Mouse (Mus musculus) kidney, adult 2 months (tissue): ENCODE data around the gene Casp3. TPM values are rescaled to one million over a fixed set of nuclear protein-coding genes. Genes with fewer than 3 reads are reported as not detected.

Experiments used
- DNase-seq: peaks from one replicate; pipeline ENCODE4 v3.0.0; 2021
- H3K27ac ChIP-seq: fragments of 200-500 bp; 2 replicates; pipeline ENCODE4 v1.5.1; 2012; ENCODE audit warnings: low read depth, low read length, control low read depth, inconsistent platforms; ENCODE audit not compliant: insufficient read depth
- H3K27me3 ChIP-seq: fragments of 200-500 bp; replicated peaks from 2 replicates; pipeline ENCODE4 v1.6.1; 2012; ENCODE audit warnings: mild to moderate bottlenecking, moderate library complexity, low read length, inconsistent platforms; ENCODE audit not compliant: control insufficient read depth, insufficient read depth
- H3K36me3 ChIP-seq: fragments of 200-500 bp; 2 replicates; pipeline ENCODE4 v1.6.1; 2012; ENCODE audit warnings: mild to moderate bottlenecking, moderate library complexity, low read length, inconsistent platforms; ENCODE audit not compliant: control insufficient read depth, insufficient read depth
- H3K4me1 ChIP-seq: fragments of 200-500 bp; 2 replicates; pipeline ENCODE4 v1.6.1; 2011; ENCODE audit warnings: low read length; ENCODE audit not compliant: control insufficient read depth, insufficient read depth
- H3K4me3 ChIP-seq: fragments of 200-500 bp; 2 replicates; pipeline ENCODE4 v1.5.1; 2011; ENCODE audit warnings: mild to moderate bottlenecking, low read depth, low read length, control low read depth; ENCODE audit not compliant: insufficient read depth
- CTCF ChIP-seq: fragments of 200-500 bp; conservative IDR thresholded peaks from 2 replicates; pipeline ENCODE4 v1.5.1; 2011; ENCODE audit warnings: low read depth, mild to moderate bottlenecking, control low read depth, low read length, moderate library complexity, mixed read lengths; ENCODE audit not compliant: insufficient read depth, insufficient read length
- POLR2A ChIP-seq: fragments of 200-500 bp; IDR thresholded peaks from one replicate; pipeline ENCODE4 v1.6.1; 2011; ENCODE audit warnings: low read depth, low read length, control low read depth
- WGBS: fragments of 180-500 bp; shearing (Covaris S2); methylation state at CpG from one replicate; pipeline ENCODE4 v1.1.7; 2018; 5-methylcytosine and 5-hydroxymethylcytosine counted together
- polyA plus RNA-seq: library from polyadenylated mRNA; depleted of rRNA; stranded (reverse); fragments of >200 nt; gene quantifications from 2 replicates; pipeline ENCODE4 v1.2.3, GENCODE M21; 2012

The Casp3 gene
- polyA plus RNA-seq, 1 experiment: 9.2 TPM

DNA sequence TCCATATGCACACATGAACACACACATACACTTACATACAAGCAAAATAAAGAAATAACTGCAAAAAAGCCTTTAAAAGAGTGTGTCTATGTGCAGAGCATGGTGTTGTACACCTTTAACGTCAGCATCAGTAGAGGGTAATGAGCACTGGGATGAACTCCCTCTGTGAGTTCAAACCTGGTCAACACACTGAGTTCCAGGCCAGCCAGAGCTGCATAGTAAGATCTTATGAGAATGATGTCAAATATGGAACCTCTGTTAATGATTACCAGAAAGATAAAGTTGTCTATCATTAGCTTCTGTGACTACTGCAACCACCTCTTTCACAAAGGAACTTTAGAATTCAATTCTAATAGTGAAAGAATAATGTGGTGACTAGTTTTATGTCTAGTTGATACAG lies 10.2 kb upstream of the Casp3 start:
- H3K27me3 ChIP-seq: no peaks in the 10 kb centered on the region
- no peak for TF ChIP-seq CTCF
- no peak for TF ChIP-seq POLR2A
- no peak overlapping the region for H3K4me3 ChIP-seq
- no peak overlapping the region for H3K27ac ChIP-seq
- H3K4me1 ChIP-seq: no peaks in the 10 kb centered on the region; the same call in 1 of the 2 replicates
- WGBS: 67% methylated on average over 1 of the region's 1 CpGs
- H3K36me3 ChIP-seq: no peaks in the 10 kb centered on the region; the same call in 1 of the 2 replicates
- DNase-seq: no peak

DNA sequence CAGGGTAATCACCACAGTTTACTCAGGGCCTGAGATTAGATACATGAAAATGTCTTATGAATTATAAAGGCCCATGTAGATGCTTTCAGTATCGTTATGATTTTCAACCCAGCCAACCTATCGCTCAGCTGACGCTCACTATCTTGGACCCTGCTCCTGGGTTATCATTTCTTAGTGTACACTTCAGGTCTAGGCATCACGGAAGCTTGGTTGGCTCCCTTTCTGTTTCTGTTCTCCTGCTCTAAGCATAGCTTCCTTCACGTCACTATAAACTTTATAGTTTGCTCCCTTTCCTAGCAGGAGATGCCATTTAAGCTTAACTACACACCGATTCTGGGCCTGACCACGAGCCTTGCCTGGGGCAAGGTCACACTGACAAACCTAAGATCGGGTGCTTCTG lies 5.5 kb upstream of the Casp3 start:
- H3K27ac ChIP-seq: no peak overlapping the region
- no peak overlapping the region for H3K4me3 ChIP-seq

DNA sequence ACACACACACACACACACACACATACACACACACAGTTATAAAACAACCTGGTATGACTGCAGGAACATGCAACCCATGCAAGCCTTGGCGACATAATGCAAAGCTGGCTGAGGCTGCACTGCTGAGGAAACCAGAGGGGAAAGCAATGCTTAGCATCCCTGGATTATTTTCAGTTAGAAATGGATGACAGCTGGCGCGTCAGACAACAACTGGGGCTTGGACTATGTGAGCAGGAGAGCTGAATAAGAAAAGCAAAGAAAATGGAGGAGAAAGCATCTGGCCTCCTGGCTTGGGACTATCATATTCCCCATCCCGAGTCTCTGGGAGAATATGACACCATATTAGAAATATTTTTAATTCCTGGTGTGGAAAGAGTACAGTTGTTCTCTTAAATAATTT lies 4.2 kb upstream of the Casp3 start:
- Histone ChIP-seq H3K4me3 (no peak overlapping the region), H3K27me3 (no peaks in the 10 kb centered on the region), H3K4me1 (peaks cover 17% of the 10 kb centered on the region), H3K36me3 (no peaks in the 10 kb centered on the region), H3K27ac (no peak overlapping the region)
- no peak for TF ChIP-seq CTCF
- no peak for TF ChIP-seq POLR2A
- peak; percentile 5 for DNase-seq
- WGBS: 46% methylated on average over 4 of the region's 4 CpGs

More for the DNA sequence above, 5.5 kb upstream of the Casp3 start:
- Histone ChIP-seq H3K27me3 (no peaks in the 10 kb centered on the region), H3K4me1 (peaks cover 15% of the 10 kb centered on the region), H3K36me3 (no peaks in the 10 kb centered on the region)
- DNase-seq: peak; percentile 12
- WGBS: 77% methylated on average over 8 of the region's 8 CpGs
- TF ChIP-seq POLR2A (no peak), CTCF (no peak)

- TF ChIP-seq CTCF (no peak), POLR2A (no peak)
- Histone ChIP-seq H3K36me3 (no peaks in the 10 kb centered on the region), H3K4me1 (peaks cover 17% of the 10 kb centered on the region), H3K27ac (no peak overlapping the region), H3K4me3 (no peak overlapping the region), H3K27me3 (no peaks in the 10 kb centered on the region)
- peak; percentile 55 for DNase-seq
- WGBS: 19% methylated on average over 4 of the region's 4 CpGs
Observed at GRCm38 (mm10) chr8:46613377-46613776, 3.7 kb upstream of the Casp3 start.

DNA sequence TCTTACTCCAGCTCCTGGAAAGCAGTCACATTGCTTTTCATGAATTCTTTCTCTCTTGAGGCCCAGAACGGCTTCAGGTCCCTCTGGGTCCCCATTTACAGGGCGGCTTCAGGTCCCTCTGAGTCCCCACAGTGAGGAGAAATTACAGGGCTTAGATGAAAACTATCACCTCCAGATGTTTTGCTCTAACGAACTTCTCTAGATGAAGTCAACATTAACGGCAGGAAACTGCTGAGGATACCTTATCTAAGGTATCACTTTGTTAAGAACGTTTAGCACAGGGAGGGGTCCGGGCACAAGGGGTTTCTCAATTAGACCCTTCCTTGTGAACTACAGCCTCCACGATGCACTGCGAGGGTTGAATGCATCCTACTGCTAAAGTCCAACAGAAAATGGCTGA lies 1.2 kb upstream of the Casp3 start:
- Histone ChIP-seq H3K4me1 (peaks cover 22% of the 10 kb centered on the region), H3K27ac (no peak overlapping the region), H3K36me3 (no peaks in the 10 kb centered on the region), H3K4me3 (no peak overlapping the region), H3K27me3 (no peaks in the 10 kb centered on the region)
- no peak for DNase-seq
- TF ChIP-seq CTCF (no peak), POLR2A (no peak)
- WGBS: 67% methylated on average over 8 of the region's 8 CpGs

GRCm38 (mm10) chr8:46617690-46618620 lies 864 bp downstream of the Casp3 start:
- Histone ChIP-seq H3K4me1 (peaks cover 20% of the 10 kb centered on the region), H3K27ac (peak overlapping the region; percentile 4; the same call in 1 of the 2 replicates), H3K27me3 (no peaks in the 10 kb centered on the region), H3K4me3 (peak overlapping the region; percentile 68), H3K36me3 (no peaks in the 10 kb centered on the region)
- 1% methylated on average over 38 of the region's 38 CpGs for WGBS
- no peak for DNase-seq
- TF ChIP-seq CTCF (no peak), POLR2A (no peak)

- peak; percentile 33 for DNase-seq
- 10% methylated on average over 10 of the region's 10 CpGs for WGBS
- Histone ChIP-seq H3K27me3 (no peaks in the 10 kb centered on the region), H3K4me1 (peaks cover 14% of the 10 kb centered on the region), H3K27ac (no peak overlapping the region), H3K4me3 (peak overlapping the region; percentile 68), H3K36me3 (no peaks in the 10 kb centered on the region)
- TF ChIP-seq POLR2A: no peak
Observed at GRCm38 (mm10) chr8:46618639-46619320, 1.7 kb downstream of the Casp3 start.
